Mouse (Mus musculus) v-Abl transformed pro-B cells (cell line): ENCODE data around the gene Insyn1.

Experiments used
- in situ Hi-C, 2 experiments: fragments of 400-800 bp; cut with MboI; formaldehyde crosslinking; loops; one replicate each; pipeline ENCODE4 v1.15.1; 2025; ENCODE audit not compliant: unreplicated experiment in 2 of 2

Insyn1 gene

DNA sequence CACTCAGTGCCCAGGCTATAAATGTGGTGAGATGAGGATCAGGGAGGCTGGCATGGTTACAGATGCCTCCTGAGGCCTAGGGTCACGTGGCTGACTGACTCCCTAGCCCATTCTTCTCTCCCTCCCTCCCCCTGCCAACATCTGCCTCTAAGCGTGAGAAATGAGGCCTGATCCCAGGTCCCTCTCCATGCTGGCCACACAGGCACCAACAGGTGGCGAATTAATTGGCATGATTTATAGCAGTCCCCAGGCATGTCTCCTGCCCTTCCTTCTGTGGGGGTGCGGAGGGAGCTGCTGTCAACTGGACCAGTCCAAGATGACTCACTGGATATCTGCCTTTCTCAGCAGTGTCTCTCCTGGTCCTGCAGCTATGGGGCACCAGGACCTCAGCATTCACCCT lies 39.4 kb downstream of the Insyn1 start:
- in situ Hi-C loops: loop anchor here in 1 of 2 experiments (25.0 kb wide), 1 partner anchor 1059 kb away; the partner anchor contains the start of gene Celf6

DNA sequence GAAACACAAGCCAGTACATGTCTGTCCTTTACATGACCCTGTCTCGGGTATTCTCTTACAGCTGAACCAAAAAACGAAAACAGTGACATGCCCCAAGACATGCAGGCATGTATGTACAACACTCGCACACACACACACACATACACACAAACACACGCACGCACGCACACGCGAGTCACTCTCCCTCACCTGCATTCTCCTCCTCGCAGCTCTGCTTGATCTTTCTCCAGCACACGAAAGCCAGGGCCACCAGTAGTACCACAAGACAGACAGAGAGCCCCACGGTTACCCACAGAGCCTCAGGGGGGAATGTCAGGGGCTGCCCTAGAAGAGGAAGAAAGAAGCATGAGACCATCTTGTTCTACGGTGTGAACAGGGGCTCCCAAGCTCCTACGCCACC lies 42.0 kb downstream of the Insyn1 start:
- in situ Hi-C loops: loop anchor here (5.0 to 25.0 kb wide), 6 partner anchors 33 to 1057 kb away; partner anchors contain the start of genes Celf6 (in 1 of the 2) and Tbc1d21 (in 1 of the 2)

GRCm38 (mm10) chr9:58532236-58532635 lies 43.8 kb downstream of the Insyn1 start:
- in situ Hi-C loops: loop anchor here (5.0 to 25.0 kb wide), 6 partner anchors 35 to 1055 kb away; partner anchors contain the start of genes Celf6 (in 1 of the 2) and Tbc1d21 (in 1 of the 2)

DNA sequence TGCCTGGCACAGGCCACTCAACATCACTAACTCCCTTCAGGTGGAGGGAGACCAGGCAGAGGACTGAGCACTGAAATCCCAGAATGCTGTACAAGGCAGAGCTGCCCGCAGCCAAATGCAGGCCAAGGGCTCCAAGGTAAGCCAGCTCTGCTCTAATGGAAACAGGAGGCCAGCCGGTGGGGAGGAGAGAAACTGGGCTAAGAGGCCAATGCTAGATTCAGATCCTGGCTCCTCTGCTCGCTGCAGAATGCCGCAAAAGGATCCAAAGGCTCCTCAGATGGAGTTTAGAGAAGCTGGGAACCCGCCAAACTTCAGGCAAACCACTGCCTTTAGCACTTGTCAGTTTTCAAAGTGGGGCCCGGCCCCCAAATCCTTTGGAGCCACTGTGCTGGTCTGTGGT lies 44.9 kb downstream of the Insyn1 start:
- in situ Hi-C loops: loop anchor here (5.0 to 25.0 kb wide), 6 partner anchors 36 to 1054 kb away; partner anchors contain the start of genes Celf6 (in 1 of the 2) and Tbc1d21 (in 1 of the 2)

GRCm38 (mm10) chr9:58534766-58535165 lies 46.4 kb downstream of the Insyn1 start:
- in situ Hi-C loops: loop anchor here (5.0 to 25.0 kb wide), 7 partner anchors 37 to 1053 kb away; partner anchors contain the start of genes Celf6 (in 1 of the 2) and Tbc1d21 (in 1 of the 2)

DNA sequence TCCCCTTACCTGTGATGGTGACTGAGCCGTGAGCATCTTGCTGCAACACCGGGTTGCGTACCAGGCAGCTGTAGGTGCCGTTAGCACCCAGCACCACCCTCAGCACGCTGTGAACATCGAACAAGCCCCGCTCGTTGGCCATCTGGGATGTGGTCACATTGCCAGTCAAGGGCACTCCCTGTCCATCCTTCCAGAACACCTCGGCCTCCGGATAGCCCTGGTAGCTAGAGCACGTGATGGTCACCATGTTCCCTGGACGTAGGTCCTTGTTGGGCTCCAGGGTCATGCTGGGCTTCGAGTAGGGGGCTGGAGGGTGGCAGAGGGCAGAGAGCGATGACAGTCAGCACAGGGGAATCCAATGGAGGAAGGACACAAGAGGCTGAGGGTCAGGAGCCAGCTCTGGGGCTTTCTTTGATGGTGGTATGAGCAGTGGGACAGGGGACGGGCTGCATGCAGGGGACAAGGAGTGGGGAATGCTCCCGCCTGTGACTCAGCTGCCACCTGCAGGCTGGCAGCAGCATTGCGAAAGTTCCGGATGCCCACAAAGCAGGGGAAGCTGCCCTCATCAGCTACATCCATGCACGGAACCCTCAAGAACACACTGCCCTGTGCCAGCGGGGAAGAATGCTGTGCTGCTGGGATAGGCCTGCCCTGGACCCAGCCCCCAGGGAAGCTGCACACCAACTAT lies 47.2 kb downstream of the Insyn1 start:
- in situ Hi-C loops: loop anchor here (5.0 to 25.0 kb wide), 6 partner anchors 161 to 1052 kb away; partner anchors contain the start of genes Celf6 (in 1 of the 2) and Tbc1d21 (in 1 of the 2)

- in situ Hi-C loops: loop anchor here (5.0 to 25.0 kb wide), 6 partner anchors 163 to 1050 kb away; partner anchors contain the start of genes Celf6 (in 1 of the 2) and Tbc1d21 (in 1 of the 2)
Observed at GRCm38 (mm10) chr9:58537774-58538173, 49.4 kb downstream of the Insyn1 start.

DNA sequence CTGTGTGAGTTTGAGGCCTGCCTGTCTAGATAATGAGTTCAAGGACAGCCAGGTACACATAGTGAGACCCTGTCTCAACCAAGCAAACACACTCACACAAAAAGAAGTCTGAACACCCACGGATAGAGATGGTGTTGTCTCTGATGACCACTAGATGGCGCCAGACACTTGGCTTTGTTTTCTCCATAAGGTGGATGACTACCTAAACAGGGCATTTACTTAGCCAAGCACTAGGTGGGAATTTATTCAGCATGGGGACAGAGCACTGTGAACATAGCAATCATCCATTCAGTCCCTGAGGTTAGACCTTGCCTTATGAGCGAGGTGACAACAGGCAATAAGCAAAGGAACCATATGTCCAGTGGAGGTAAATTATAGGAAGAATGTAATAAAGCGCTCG lies 51.5 kb downstream of the Insyn1 start:
- in situ Hi-C loops: loop anchor here (5.0 to 25.0 kb wide), 8 partner anchors 115 to 1047 kb away; partner anchors contain the start of genes Celf6 (in 1 of the 2) and Tbc1d21 (in 1 of the 2)

DNA sequence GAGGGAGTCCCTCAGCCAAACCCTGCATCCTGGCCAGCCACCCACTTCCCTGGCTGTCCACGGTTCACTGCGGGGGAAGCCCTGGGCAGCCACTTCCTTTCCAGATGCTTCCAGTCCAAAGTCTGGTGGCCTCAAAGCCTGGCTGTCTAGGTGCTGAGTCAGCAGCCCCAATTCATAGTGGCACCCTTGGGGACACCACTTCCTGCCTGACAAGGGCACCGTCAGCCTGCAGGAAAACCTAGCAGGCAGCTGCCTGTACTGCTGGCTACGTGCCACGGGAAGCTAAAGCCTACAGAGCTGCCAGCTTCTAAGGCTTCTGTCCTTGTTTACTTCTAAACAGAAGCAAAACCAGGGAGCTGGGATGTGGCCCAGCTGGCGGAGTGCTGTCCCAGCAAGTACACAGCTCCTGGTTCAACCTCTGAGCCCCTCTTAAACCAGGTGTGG lies 53.5 kb downstream of the Insyn1 start:
- in situ Hi-C loops: loop anchor here (5.0 to 25.0 kb wide), 4 partner anchors 113 to 1045 kb away; partner anchors contain the start of gene Celf6 (in 1 of the 2)

DNA sequence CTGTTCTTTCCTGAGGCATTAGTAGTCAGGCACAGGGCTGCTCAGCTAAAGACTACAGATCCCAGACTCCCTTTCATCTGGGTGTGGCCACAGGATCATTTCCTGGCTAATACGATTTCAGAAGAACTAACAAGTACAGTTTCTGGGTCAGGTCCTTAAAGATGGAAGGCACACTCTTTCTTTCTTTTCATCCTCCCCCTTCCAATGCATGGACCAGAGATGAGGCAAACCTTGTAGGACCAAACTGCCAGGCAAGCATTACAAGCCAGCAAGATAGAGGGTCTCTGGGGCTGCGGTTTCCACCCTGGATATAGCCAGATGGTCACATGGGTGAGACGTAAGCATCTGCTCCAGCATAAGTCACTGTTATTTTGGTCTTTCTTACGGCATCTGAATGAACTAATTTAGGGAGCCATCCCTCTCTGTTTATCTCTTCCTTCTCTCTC lies 56.5 kb downstream of the Insyn1 start:
- in situ Hi-C loops: loop anchor here (5.0 to 25.0 kb wide), 4 partner anchors 110 to 1042 kb away; partner anchors contain the start of gene Celf6 (in 1 of the 2)

GRCm38 (mm10) chr9:58545428-58545827 lies 57.0 kb downstream of the Insyn1 start:
- in situ Hi-C loops: loop anchor here (10.0 to 25.0 kb wide), 3 partner anchors 109 to 1042 kb away; partner anchors contain the start of gene Celf6 (in 1 of the 2)

DNA sequence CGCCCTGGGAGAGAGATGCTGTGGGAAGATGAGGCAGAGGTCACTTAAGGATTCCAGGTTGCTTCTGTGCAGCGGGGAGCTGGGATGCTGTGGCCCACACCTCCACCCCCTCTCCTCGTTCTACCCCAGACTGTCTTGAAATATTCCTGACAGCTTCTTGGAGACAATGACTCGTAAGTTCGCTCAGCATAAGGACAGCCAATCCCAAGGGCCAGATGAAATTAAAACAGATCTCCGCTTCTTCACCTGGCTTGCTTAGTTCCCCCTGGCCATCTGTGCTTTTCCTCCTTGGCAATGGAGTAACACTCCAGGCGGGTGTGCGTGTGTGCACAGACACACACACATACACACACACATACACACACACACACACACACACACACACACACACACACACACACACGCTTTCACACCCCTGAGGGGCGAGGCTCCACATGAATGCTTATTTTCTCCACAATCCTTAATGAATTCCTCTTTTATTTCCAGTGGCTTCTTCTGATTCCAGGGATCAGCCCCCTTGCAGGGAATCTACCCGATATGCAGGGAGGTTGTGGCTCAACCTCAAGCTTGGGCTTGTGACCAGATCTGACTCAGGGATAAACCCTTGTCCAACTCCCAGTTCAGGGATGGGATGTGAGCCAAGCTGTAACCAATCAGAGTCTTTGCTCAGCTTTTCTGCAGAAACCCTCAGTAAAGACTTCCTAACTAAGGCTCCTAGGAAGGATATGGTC lies 58.4 kb downstream of the Insyn1 start:
- in situ Hi-C loops: loop anchor here (10.0 to 25.0 kb wide), 3 partner anchors 108 to 1041 kb away; partner anchors contain the start of gene Celf6 (in 1 of the 2)

DNA sequence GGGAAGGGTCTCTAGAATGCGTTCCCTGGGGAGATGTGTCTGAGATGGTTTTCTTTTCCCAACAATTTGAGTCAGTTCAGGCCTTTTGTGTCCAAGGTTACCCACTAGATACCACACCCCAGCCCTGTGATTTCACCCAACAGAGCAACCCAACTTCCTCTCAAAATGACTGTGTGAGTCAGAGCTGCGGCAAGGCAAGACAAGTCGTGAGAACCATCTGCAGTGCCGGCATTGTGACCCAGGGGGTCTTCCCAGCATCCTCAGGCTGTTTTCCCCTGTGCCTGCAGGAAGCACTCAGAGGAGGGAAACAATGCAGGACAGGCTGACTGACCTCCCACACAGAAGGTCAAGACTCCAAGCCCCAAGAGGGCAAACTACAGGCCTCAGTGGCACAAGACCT lies 60.5 kb downstream of the Insyn1 start:
- in situ Hi-C loops: loop anchor here (10.0 to 25.0 kb wide), 3 partner anchors 106 to 1038 kb away; partner anchors contain the start of gene Celf6 (in 1 of the 2)
